Mouse (Mus musculus) gastrocnemius, adult 18-20 months (tissue): ENCODE measurements around the gene Sec13. TPM values are rescaled to one million over a fixed set of nuclear protein-coding genes. Genes with fewer than 3 reads are reported as not detected.
"Not testable (repeated sequence)": the region's sequence is repeated elsewhere in the genome, so short reads cannot be mapped to it uniquely, and the experiment has no call there.

Experiments used
- DNase-seq: peaks from one replicate; pipeline ENCODE4 v3.0.0; 2021; ENCODE audit warnings: low spot score
- total RNA-seq, 2 experiments: library from RNA; stranded (reverse); gene quantifications; 2 replicates each; pipeline ENCODE4 v1.2.3; 2021

Gene Sec13
- total RNA-seq, 2 experiments from 2014 or later: 64.7 to 66.4 TPM

DNA sequence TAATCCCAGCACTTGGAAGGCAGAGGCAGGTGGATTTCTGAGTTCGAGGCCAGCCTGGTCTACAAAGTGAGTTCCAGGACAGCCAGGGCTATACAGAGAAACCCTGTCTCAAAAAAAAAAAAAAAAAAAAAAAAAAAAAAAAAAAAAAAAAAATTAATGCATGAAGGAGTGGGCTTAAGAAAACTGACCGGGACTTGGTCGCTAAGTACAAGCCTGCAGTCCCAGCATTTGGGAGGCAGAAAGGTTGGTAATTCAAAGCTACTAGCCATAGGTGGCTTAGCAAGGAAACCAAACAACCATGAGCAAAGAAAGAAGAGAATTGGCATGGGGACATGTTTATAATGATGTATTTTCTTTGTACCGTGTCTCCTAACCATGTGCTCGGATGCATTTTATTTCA, 27.2 kb downstream of the Sec13 start:
- not testable (repeated sequence) for DNase-seq

DNA sequence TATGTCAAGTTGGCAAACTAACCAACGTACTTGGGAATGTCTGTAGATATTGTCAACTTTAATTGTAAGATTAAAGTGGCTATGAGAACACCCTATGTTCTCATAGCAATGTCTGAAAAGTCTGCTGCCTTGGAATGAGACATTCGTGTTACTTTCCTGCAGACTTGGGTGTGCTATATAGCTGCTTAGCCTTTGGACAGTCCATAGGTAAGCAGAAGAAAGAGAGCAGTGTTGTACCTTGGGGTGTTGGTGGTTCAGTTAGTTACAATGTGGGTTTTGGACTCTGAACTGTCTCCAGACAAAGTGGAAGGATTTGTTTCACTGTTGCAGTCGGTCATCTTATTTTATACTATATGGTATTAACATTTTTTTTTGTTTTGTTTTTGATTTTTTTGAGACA, 27.8 kb downstream of the Sec13 start:
- no peak for DNase-seq

- DNase-seq: peak; percentile 17
These were observed 43.0 kb downstream of the Sec13 start for GRCm38 (mm10) chr6:113697222-113698205.

DNA sequence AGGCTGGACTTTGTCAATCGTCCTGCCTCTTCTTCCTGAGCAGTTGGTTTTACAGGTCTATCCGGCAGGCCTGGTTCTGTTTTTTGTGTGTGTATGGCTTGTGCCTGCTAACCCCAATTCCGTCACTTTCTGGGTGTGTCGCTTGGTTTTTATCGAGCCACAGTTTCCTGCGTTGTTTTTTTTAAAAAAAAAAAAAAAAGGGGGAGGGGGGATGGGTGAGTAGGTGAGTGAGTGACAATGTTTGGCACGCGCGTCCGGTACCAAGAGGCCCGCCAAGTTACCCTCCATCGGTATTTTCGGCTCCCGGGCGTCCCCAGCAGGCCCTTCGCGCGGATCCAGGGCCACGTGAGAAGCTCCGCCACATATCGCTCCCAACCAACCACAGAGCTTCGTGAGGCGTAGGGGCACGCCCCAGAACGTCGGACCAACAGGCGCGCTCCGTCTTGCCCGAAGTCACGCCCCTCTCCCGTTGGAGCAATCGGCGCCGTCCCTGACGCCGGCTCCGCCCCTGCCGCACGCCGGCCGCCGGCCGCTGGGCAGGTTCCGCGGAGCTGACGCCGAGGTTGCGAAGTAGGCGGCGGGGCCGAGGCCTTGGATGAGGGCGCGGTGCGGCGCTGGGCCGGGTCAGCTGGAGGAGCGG, 43.8 kb downstream of the Sec13 start, which contains the start of gene Tatdn2:
TSS of gene Tatdn2 (plus strand) at position 469 of the 640 bp plus-strand sequence.
- DNase-seq: peak; percentile 97

GRCm38 (mm10) chr6:113695766-113696355, 44.7 kb downstream of the Sec13 start:
- DNase-seq: no peak

DNA sequence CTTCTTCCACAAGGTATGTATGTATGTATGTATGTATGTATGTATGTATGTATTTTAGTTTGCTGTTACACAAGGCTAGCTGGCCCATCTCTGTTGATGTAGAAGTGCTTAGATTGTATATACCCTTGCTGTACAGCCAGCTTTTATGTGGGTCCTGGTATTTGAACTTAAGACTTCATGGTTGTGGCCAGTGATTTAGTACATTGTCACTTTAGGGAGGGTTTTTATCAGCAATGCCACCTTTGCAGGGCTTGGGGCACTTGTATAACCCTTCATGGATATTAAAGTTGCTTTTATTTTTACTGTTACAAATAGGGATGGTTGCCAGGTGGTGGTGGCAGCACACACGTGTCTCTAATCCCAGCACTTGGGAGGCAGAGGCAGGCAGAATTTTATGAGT, 45.3 kb downstream of the Sec13 start:
- no peak for DNase-seq

DNA sequence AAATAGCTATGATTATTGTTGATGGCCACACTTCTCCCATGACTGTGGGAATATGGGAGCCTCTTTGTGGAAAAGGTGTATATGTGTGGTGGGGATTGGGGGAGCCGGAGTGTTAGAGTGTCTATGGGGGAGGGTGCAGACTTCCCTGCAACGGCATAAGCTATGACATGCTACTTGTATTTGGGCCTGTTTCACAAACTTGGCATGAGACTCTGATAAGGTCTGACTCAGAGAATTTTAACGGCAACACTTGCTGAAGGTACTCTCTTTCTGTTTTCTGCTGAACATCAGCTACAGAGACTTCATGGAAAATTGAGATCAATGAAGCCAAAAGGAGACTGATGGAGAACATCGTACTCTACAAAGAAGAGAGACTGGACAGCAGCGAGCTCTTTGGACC, 47.2 kb downstream of the Sec13 start:
- no peak for DNase-seq

- DNase-seq: no peak
These were observed 47.8 kb downstream of the Sec13 start for GRCm38 (mm10) chr6:113692661-113693133.

DNA sequence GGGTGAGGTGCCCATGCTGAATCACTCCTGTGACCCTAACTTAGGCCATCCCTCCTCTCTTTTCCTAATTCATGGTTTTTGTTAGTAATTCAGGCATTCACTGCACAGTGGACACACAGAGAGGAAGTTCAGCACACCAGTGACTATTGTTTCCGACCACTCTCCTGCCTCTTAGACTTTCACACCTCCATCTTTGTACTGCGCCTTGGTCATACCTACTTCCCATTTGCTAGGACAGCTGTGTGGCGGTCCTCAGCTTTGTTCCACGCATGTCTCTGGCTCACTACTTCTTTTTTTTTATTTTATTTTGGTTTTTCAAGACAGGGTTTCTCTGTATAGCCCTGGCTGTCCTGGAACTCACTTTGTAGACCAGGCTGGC, 49.5 kb downstream of the Sec13 start:
- DNase-seq: no peak

DNA sequence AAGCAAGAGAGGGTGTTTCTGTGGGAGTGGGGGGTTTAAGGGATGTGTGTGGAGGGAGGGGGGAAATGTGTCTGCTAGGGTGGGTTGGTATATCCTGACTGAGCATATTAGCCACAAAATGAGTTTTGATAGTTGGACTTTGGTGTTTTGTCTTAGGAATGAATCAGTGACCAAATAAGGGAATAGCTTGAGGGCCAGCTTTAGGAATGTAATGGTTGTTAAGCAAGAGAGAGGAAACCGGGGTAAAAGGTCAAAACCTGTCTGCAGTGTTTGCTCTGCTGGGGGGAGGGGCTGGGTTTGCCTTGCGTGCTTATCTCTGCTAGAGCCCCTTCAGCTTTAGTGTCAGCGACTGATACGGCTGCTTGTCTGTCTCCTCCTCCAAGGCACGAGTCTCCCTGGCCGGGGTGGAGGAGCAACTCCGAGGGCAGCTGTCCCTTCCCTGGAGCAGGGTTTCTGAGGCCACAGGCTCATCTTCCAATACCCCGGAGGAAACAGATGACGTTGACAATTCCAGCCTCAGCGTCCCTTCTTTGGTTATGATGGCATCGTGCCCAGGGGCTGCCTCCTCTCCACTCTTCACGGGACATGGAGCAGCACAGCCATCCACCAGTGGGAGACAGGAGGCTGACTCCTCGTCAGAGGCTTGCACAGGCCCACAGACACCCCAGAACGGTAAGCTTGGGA, 50.0 kb downstream of the Sec13 start:
- DNase-seq: peak; percentile 19

DNA sequence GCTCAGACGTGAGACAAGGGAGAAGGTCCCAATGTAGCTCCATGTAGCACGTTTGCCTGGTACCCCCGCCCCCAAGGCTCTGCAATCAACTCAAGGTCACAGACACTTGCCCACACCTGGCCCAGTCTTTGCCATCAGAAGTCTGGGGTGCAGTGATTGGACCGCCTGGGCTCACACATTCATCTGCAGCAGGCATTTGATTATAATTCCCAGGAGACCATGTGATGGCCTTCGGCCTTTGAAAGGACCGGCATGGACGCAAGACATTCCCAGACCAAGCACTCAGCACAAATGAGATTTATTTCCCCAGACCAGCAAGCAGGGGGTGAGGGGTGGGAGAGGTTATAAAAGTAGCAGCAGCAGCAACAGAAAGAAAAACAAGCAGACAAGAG, 50.5 kb downstream of the Sec13 start:
- DNase-seq: no peak

DNA sequence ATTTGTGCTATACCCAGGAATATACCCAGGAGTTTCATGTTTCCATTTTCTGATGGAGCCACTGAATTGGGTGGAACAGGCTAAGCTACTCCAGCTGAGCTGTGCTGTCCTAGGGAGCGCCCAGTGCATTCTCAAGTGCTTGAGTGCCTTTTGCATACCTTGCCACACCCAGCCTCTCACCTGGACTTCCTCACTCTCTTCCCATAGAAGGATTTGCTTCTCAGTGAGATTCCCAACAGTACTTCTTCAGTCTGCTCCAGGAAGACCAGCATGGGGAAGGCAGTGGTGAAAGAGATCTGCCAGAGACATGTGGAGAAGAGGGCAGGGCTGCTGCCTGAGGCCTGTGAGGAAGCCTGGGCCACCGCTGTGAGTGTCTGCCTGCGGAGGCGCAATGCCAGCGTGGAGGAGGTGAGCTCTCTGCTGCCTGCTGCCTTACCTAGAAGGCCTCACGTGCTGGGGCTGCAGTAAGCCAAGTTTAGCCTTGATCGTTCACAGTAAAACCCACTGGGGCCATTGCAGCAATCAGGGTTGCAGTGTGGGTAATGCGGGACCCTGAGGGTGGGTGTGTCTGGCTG, 53.9 kb downstream of the Sec13 start:
- DNase-seq: no peak

GRCm38 (mm10) chr6:113683081-113683825, 57.3 kb downstream of the Sec13 start:
- no peak for DNase-seq

- DNase-seq: peak; percentile 80
These were observed 59.3 kb downstream of the Sec13 start for GRCm38 (mm10) chr6:113681271-113681670.

GRCm38 (mm10) chr6:113679993-113680566, 60.5 kb downstream of the Sec13 start:
- no peak for DNase-seq

DNA sequence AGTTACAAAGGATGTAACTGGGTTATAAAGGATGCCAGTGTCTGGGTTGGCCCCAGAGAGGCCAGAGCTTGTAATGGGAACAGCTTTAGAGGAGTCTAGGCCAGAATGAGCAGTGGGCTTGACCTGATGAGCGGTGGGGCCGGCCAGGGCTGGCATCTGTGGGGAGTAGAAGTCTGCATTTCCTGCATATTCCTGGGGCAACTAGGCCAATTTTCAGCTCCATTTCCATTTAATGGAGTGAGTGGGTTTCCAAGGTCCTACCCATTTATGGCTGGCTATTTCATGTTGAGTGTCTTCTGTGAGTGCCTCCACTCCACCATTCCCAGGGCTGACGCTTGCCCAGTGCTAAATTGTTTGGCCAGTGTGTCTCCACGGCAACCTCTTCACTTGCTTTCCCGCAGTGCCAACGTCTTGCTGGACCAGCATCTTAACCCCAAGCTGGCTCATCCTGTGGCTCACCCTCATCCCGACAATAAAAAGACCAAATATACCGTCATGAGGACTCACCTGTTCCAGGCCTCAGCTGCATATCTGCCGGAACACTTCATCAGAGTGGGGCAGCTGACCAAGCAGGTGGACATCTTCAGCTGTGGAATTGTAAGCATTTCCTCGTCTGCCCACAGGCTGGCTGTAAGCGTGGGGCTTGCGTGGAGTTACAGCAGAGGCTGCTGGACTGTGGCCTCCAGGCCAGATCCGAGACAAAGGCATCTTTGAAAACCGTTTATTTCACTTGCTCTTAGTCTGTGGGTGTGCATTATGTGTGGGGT, 62.1 kb downstream of the Sec13 start:
- DNase-seq: no peak
